Mouse (Mus musculus) layer of hippocampus, adult 11-12 months (tissue): ENCODE data around the gene Slc5a5.
"Not testable (repeated sequence)": the region's sequence is repeated elsewhere in the genome, so short reads cannot be mapped to it uniquely, and the experiment has no call there.

Experiments
- DNase-seq: peaks from one replicate; pipeline ENCODE4 v3.0.0; 2022; ENCODE audit warnings: low spot score

Gene Slc5a5

GRCm38 (mm10) chr8:70902211-70902610 is 9.7 kb upstream of the Slc5a5 start:
- no peak for DNase-seq

- DNase-seq = no peak
Observed at GRCm38 (mm10) chr8:70900872-70901387, 8.4 kb upstream of the Slc5a5 start.

- no peak for DNase-seq
Observed at GRCm38 (mm10) chr8:70899226-70899625, 6.7 kb upstream of the Slc5a5 start.

- DNase-seq = no peak
Observed at GRCm38 (mm10) chr8:70898661-70899198, 6.2 kb upstream of the Slc5a5 start.

- DNase-seq = peak; percentile 88
Observed at GRCm38 (mm10) chr8:70897681-70898413, 5.3 kb upstream of the Slc5a5 start.

GRCm38 (mm10) chr8:70897021-70897680 is 4.6 kb upstream of the Slc5a5 start, which contains the start of gene Rpl18a:
Gene Rpl18a, minus strand, starts transcription at chr8:70897412.
- peak; percentile 98 for DNase-seq

GRCm38 (mm10) chr8:70896316-70897020 is 3.9 kb upstream of the Slc5a5 start:
- DNase-seq = no peak

GRCm38 (mm10) chr8:70895571-70896259 is 3.2 kb upstream of the Slc5a5 start:
- DNase-seq = not testable (repeated sequence)

- no peak for DNase-seq
Observed at GRCm38 (mm10) chr8:70894771-70895545, 2.4 kb upstream of the Slc5a5 start.

- DNase-seq = no peak
Observed at GRCm38 (mm10) chr8:70894385-70894720, 1.8 kb upstream of the Slc5a5 start.

- peak; percentile 82 for DNase-seq
Observed at GRCm38 (mm10) chr8:70893656-70894384, 1.3 kb upstream of the Slc5a5 start.

GRCm38 (mm10) chr8:70892896-70893655 is 519 bp upstream of the Slc5a5 start:
- no peak for DNase-seq

- no peak for DNase-seq
Observed at GRCm38 (mm10) chr8:70891356-70891755, 1.2 kb downstream of the Slc5a5 start.

GRCm38 (mm10) chr8:70890656-70891055 is 1.9 kb downstream of the Slc5a5 start:
- no peak for DNase-seq

GRCm38 (mm10) chr8:70887669-70888068 is 4.9 kb downstream of the Slc5a5 start:
- DNase-seq = no peak

GRCm38 (mm10) chr8:70885612-70886011 is 6.9 kb downstream of the Slc5a5 start:
- no peak for DNase-seq

GRCm38 (mm10) chr8:70884683-70885082 is 7.9 kb downstream of the Slc5a5 start:
- DNase-seq = no peak

- DNase-seq = no peak
Observed at GRCm38 (mm10) chr8:70884186-70884585, 8.4 kb downstream of the Slc5a5 start.

- DNase-seq = no peak
Observed at GRCm38 (mm10) chr8:70880546-70880945, 12.0 kb downstream of the Slc5a5 start.

GRCm38 (mm10) chr8:70880126-70880525 is 12.4 kb downstream of the Slc5a5 start:
- no peak for DNase-seq
